Mouse (Mus musculus) mouse trophoblast stem cell (cell line): Measurements from ENCODE around the gene Cnn2.

ENCODE experiments used
- in situ Hi-C, 2 experiments: fragments of 300-500 bp; cut with MseI, MboI; formaldehyde crosslinking; loops; 2 replicates in 1 of 2; 3 replicates in 1 of 2; pipeline ENCODE4 v1.15.1; 2025

Cnn2 gene

DNA sequence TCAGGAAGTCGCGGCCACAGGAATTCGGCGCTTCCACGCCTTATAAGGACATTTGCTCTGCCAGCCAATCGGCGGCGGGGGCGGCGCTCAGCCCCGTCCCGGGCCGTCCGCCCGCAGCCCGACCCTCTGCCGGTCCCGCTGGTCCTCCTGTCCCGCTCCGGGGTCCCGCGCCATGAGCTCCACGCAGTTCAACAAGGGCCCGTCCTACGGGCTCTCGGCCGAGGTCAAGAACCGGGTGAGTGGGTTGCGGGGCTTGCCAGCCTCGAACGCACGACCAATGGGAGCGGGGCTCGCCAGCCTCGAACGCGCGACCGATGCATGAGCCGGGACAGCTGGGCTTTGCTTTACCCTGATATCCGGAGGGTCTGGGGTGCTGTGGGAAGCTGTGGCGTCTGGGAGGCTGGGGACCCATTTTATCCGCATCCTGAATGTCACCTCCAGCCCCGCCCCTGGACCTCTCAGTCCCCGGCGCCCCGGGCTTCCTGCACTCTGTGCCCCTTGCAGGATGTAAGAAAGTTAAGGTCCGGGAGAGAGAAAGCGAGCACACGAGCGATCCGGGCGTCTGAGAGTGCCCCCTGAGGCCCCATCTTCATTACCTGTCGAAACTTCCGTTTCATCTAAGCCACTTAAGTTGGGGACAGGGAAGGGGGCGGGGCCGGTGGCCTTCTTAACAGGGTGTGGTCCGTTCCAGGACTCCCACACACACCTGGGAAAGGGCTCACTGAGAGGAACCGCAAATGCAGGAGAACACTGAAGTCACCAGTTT lies at the start of gene Cnn2:
Gene Cnn2, plus strand, starts transcription at position 79 of the 766 bp plus-strand sequence.
- in situ Hi-C loops = no loop called here

DNA sequence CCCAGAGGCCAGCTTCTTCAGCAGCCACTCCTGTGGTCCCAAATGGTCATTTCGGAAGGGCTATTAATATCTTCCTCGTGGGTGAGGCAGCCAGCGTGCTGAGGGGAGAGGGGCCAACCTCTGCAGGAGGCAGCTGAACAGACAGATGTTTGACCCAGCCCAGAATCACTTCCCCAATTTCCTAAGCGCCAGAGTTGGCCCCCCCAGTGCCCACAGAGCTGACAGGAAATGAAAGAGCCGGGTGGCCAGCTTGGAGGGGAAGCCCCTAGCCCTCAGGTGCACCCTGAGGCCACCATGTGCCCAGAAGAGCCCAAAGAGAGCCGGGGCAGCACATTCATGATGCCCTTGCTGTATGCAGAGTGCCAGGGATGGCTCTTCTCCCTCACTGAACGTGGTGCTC lies 47.6 kb upstream of the Cnn2 start:
- in situ Hi-C loops = no loop called here

- in situ Hi-C loops = no loop called here
Observed at GRCm38 (mm10) chr10:79942988-79943387, 45.4 kb upstream of the Cnn2 start.

DNA sequence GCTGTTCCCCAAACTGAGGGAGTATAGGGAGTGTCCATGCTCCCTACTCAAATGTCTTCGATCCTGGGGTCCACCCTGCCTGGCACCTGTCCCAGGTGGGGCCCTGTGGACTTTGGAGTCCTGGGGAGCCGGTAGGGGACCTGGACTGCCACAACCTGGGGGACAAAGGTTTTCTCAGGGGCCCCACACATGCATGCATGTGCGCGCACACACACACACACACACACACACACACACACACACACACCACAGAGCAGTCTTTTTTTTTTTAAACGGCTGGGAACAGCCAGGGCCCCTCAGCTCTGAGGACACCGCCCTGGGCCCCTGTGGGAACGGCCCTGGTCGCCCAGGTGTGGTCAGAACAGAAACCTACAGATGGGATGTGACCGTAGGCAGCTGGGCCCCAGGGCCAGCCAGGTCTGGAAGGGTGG lies 44.9 kb upstream of the Cnn2 start:
- in situ Hi-C loops = no loop called here

GRCm38 (mm10) chr10:79945507-79946234 lies 42.7 kb upstream of the Cnn2 start:
- in situ Hi-C loops = no loop called here

DNA sequence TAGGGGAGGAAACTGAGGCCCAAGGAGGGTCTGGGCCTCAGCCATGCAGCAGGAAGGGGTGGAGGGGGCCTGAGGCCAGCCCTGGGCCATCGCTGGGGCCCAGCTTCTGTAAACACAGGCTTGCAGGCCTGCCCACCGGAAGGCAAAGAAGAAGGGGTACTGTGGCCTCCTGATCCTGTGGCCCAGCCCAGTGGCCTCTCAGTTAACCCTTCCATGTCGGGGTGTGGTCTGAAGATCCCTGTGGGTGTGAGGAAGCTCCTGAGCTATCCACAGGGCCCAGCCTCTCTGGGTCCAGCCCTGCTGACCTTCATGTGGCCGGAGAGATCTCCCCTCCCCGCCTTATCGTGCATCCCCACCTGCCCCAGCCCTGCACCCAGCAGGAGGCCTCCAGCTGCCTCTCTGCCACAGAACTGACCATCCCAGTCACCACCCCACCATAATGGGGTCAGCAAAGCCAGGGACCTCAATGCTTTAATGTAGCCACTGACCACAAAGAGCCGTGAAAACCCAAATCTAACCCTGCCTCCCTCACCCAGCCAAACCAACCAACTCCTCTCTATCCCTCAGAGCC lies 41.5 kb upstream of the Cnn2 start:
- in situ Hi-C loops = no loop called here

DNA sequence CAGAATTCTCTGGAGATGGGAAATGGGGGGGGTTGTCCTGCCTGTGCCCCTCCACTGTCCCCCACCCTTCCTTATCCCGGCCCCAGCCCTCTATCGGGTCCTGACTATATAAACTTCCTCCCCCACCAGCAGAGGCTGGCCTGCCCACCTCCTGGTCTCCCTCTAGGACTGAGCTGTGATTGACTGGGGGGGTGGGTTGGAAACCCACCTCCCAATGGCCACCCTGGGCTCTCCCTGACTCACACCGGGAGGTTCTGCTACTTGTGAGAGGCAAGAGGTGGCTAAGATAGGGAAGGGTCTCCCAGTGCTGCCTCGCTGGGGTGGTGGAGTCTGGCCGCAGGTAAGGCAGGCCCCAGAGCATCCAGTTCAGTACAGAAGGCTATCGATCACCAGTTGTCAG lies 40.9 kb upstream of the Cnn2 start:
- in situ Hi-C loops = no loop called here

GRCm38 (mm10) chr10:79949873-79950272 lies 38.5 kb upstream of the Cnn2 start:
- in situ Hi-C loops = loop anchor here in 1 of 2 experiments (10.0 kb wide), 1 partner anchor 65 kb away; the partner anchor contains the start of gene Elane

- in situ Hi-C loops = loop anchor here in 1 of 2 experiments (10.0 kb wide), 1 partner anchor 66 kb away; the partner anchor contains the start of gene Elane
Observed at GRCm38 (mm10) chr10:79950661-79951060, 37.7 kb upstream of the Cnn2 start.

GRCm38 (mm10) chr10:79953946-79954345 lies 34.4 kb upstream of the Cnn2 start:
- in situ Hi-C loops = loop anchor here in 1 of 2 experiments (10.0 kb wide), 1 partner anchor 69 kb away; the partner anchor contains the start of gene Elane

GRCm38 (mm10) chr10:79955691-79956090 lies 32.7 kb upstream of the Cnn2 start:
- in situ Hi-C loops = loop anchor here in 1 of 2 experiments (10.0 kb wide), 1 partner anchor 71 kb away; the partner anchor contains the start of gene Elane

DNA sequence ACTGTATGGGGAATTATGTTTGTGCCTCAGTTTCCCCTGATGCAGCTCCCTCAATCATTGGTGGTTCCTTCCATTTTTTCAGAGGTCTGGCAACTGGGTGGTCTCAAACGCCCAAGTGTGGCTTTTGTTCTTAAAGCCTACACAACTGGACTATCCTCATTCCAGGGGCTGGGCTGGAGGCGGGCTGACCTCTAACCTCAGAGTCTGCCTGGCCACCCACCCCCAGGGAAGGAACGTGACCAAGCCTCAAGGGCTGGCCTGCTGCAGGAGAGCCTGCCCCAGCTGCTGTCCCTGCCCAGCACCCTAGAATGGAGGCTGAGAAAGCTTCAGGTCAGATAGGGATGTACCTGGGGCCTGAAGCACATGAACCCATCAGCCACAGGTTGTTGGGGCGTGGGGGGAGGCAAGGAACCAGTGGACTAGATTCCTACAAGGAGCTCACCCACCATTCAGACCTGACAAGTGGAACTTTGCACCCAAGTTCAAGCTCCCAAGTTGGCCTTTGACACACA lies 31.7 kb upstream of the Cnn2 start:
- in situ Hi-C loops = loop anchor here in 1 of 2 experiments (10.0 kb wide), 1 partner anchor 72 kb away; the partner anchor contains the start of gene Elane

DNA sequence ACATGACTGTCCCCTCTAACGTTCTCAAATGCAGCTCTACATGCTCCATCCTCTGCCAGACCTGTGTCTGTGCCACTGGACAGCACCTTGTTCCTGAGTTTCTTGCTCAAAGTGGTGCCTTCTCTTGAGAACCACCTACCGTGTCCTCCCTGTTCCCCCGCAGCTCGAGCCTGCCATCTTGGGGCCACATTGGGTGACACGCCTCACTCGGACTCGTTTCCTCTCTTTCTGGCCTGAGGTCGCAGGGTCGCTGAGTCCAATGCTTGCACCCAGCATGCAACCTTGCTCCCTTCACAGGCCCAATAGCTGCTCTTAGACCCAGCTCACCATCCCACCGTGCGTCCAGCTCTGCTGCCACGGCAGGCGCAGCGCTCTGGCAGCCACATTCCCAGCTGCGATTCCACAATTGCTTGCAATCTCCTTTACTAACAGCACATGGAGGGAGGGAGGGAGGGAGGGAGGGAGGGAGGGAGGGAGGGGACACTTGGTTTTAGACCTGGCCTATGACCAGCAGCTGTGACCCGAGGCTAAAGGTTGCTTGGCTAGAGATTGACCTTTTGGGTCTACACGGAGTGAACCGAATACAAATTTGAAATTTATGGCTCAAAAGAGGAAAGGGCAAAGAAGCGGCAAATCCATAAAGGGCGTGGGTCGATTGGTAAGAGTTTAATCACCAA lies 30.1 kb upstream of the Cnn2 start:
- in situ Hi-C loops = loop anchor here in 1 of 2 experiments (10.0 kb wide), 1 partner anchor 73 kb away; the partner anchor contains the start of gene Elane

- in situ Hi-C loops = loop anchor here in 1 of 2 experiments (10.0 kb wide), 1 partner anchor 75 kb away; the partner anchor contains the start of gene Elane
Observed at GRCm38 (mm10) chr10:79959412-79959811, 29.0 kb upstream of the Cnn2 start.

- in situ Hi-C loops = loop anchor here in 1 of 2 experiments (10.0 kb wide), 1 partner anchor 75 kb away; the partner anchor contains the start of gene Elane
Observed at GRCm38 (mm10) chr10:79959847-79960601, 28.4 kb upstream of the Cnn2 start, which contains the start of gene Wdr18. Gene Wdr18 (plus strand): TSS chr10:79960152.

- in situ Hi-C loops = no loop called here
Observed at GRCm38 (mm10) chr10:79960671-79961294, 27.6 kb upstream of the Cnn2 start.

GRCm38 (mm10) chr10:79964727-79965126 lies 23.7 kb upstream of the Cnn2 start:
- in situ Hi-C loops = no loop called here

DNA sequence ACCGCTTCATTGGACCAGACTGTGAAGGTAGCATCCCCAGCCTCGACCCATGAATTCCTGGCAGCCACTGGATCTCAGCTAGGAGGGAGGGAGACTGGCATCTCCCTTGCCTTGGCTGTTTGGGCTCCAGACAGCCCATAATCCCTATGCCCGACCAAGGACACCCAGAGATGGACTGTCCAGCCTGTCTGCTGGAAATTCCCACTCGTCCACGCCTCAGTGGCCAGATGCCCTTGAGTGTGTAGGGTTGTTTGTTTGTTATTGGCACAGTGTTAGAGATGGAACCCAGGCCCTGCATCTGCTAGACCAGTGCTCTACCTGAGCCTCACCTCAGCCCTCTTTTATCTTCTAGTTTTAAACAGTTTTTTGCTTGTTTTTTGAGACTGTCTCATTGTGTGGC lies 23.1 kb upstream of the Cnn2 start:
- in situ Hi-C loops = no loop called here

GRCm38 (mm10) chr10:79966886-79967400 lies 21.4 kb upstream of the Cnn2 start:
- in situ Hi-C loops = no loop called here
